Mouse (Mus musculus) layer of hippocampus, adult 9-10 months (tissue): ENCODE results near the gene Trir.
A peak's percentile ranks its signal among the peaks of the same experiment; 100 is the strongest.

Source experiments
- DNase-seq: peaks from one replicate; pipeline ENCODE4 v3.0.0; 2022; ENCODE audit warnings: low spot score

Trir gene

GRCm38 (mm10) chr8:85036718-85037365 is 10.2 kb downstream of the Trir start, which contains the start of gene Tnpo2:
Gene Tnpo2 (plus strand): TSS chr8:85036915.
- peak; percentile 86 for DNase-seq

DNA sequence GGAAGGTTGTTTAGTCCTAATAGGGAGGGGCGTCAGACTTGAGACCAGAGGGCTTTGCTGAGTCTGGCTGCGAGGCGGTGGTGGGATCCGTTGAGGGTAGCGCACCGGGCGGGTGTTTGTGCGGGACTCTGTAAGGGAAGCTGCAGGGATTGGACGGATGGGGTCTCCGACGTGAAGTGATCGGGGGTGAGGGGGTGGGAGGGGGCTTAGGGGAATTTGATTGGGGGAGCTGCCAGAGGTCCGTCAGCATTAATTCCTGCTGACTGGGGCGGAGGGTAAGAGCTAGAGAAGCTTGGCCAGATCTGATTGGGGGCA is 10.7 kb downstream of the Trir start:
- no peak for DNase-seq

GRCm38 (mm10) chr8:85037681-85038531 is 11.3 kb downstream of the Trir start:
- DNase-seq: no peak

DNA sequence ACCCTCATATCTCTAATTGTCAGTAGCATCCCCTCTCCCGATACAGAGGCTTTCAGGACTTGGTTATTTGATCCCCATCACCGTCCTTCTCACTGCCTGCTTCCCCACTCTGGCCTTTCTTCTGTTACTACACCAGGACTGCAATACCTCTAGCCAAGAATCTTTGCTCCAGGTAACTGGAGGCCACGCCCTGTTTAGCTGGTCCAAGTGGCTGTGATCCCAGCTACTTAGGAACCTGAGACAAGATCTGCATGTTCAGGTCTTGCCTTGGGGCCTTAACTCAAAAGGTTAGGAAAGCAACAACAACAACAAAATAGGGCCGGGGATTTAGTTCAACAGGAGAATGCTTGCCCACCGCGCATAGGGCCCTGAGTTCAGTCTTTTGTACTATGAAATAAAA is 17.0 kb downstream of the Trir start:
- no peak for DNase-seq

DNA sequence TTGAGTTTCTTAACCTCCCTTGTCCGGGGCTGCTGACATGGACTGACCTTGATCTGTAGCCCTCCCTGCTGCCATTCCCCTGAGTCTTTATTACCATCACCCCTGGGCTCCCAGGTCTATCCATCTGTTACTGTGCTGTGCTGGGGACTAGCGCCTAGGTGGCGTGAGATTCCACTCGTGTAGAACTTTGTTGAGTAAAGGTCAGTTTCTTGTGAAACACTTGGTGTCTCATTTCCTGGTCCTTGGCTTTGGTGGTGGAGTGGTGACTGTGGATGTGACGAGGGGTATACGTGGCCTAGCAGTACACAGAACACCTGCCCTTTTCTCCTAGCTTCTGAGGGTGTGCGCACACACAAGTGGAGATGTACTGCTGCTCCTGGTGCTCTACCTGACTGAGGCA is 30.7 kb downstream of the Trir start:
- no peak for DNase-seq

DNA sequence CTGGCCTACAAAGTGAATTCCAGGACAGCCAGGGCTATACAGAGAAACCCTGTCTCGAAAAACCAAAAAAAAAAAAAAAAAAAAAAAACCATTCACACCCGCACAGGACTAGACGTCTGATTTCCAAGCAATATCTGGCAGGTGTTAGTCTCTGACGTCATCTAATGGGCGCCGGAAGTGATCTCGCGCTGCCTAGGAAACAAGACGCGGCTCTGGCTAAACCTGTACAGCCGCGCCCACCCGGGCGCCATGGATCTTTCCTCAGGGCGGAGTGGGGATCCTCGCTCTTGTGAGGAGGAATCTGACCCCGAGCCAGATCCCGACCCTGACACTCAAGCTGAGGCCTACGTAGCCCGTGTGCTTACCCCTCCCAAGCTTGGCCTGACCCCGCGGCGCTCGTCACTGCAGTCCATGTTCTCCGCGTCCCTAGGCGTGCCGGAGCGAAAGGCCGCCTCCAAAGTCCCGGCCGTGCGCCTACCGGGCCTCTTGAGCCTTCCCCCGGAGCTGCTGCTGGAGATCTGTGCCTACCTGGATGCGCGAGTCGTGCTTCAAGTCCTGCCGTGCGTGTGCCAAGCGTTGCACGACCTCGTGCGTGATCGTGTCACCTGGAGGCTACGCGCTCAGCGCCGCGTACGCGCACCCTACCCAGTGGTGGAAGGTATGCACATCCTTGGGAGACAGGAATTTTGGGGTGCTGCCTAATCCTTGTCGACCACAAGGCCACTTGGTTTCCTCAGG is 33.4 kb downstream of the Trir start, which contains the start of gene Fbxw9:
TSS of gene Fbxw9 (plus strand) at position 177 of the 738 bp plus-strand sequence.
- DNase-seq: peak; percentile 88

GRCm38 (mm10) chr8:85062603-85063002 is 36.0 kb downstream of the Trir start:
- DNase-seq: no peak

GRCm38 (mm10) chr8:85065213-85065612 is 38.6 kb downstream of the Trir start:
- DNase-seq: no peak

GRCm38 (mm10) chr8:85067155-85067554 is 40.5 kb downstream of the Trir start:
- DNase-seq: no peak

DNA sequence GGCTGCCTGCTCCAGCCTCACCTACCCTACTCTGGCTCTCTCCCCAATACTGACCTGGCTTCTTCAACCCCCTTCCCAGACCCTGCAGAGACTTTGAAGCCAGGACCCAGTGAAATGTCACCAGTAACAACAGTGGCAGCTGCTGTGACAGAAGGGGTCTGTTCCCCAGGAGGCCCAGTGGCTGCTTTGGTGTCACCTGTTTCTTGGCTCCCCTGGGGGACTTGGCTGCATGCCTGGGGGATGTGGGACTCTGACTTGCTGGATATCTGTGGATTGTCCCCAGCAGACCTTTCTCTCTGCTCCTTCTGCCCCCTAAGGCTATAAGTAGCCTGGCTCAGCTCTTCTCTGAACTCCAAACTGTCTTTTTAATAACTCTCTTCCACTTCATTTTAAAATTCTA is 41.4 kb downstream of the Trir start, which contains the start of gene Gm5741:
TSS of gene Gm5741 (minus strand) at position 1 of the 400 bp plus-strand sequence.
- no peak for DNase-seq

DNA sequence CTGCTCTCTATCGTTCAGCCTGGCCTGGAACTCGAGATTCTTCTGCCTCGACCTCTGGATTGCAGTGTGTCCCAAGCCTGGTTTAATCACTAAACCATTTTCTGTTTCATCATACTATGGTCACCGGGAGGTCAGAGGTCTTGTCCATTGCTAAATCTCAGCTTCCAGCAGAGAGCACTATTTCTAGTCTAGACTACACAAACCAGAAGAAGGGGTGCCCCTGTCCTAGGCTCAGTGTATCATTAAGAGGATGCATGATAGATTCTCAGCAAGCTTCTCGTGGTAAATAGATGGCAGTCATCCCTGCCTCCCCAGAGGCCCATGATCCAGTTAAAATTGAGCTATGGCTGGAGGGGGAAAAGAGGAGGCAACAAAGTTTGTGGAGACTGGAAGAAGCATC is 44.4 kb downstream of the Trir start:
- DNase-seq: no peak

GRCm38 (mm10) chr8:85071514-85072281 is 45.1 kb downstream of the Trir start, which contains the start of gene Dhps:
Gene Dhps (plus strand): TSS chr8:85071757.
- peak; percentile 83 for DNase-seq

DNA sequence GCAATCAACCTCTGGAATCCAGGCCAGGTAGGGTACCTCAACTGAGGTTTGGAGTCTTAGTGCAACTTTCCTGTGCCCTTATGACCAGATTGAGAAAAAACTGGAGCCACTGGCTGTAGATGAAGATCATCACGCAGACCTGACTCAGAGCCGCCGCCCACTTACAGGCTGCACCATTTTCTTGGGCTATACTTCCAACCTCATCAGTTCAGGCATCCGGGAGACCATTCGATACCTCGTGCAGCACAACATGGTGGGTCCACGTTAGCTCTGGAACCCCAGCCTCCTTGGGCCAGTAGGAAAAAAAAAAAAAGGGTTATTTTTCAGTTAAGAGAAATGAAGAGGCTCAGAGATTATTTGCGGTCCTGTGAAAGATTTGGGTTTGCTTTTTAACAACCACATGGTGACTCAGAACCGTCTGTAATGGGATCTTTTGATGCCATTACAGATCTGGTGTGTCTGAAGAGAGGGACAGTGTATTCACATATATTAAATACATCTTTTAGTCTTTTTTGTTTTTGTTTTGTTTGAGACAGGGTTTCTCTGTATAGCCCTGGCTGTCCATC is 45.8 kb downstream of the Trir start:
- no peak for DNase-seq

GRCm38 (mm10) chr8:85073041-85073612 is 46.5 kb downstream of the Trir start:
- DNase-seq: no peak

- no peak for DNase-seq
Measured at GRCm38 (mm10) chr8:85074167-85074566, 47.5 kb downstream of the Trir start.

GRCm38 (mm10) chr8:85074617-85075016 is 48.0 kb downstream of the Trir start:
- DNase-seq: no peak

DNA sequence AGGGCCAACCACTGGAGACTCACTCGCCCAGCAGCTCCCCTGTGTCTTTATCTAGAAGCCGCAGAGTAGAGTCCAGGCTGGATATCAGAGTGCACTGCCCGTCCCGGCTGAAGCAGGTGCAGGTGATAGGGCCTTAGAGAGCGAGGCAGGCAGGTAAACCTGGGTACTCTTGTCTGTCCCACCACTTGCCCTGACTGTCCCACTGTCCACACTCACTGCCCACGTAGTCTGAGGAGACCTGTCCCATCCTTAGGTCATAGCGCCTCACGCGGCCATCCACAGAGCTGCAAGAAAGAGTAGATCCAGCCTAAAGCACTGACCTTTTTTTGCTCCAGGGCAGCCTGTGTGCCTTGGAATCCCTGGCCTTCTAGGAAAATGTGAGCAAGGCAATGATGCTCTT is 49.4 kb downstream of the Trir start:
- no peak for DNase-seq

GRCm38 (mm10) chr8:85076993-85077392 is 50.4 kb downstream of the Trir start:
- peak; percentile 83 for DNase-seq
